Mouse (Mus musculus): ENCODE data around the gene Itpr2.

The Itpr2 gene

DNA sequence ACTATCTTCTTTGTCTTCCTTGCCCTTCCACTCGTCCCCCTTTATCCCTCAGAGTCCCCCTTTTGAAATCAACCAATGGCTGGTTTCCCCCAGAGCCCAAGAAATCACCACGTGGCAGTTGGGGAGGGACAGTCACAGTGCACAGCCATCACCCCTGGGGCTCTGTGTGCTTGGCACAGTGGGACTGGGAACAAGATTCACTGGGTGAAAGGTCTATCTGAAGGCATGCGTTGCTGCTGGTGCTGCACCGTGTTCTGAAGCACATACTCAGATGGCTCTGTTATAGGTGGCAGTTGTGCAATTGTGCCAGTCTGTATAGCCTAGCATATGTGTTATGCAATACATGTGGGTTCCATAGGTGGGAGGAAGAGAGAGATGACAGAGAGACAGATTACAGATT lies 154.5 kb downstream of the Itpr2 start:
- DNase-seq (ENCODE audit: low read depth), result no peak

GRCm38 (mm10) chr6:146346545-146347195 lies 155.4 kb downstream of the Itpr2 start:
- DNase-seq (ENCODE audit: low read depth), result no peak

GRCm38 (mm10) chr6:146344732-146345131 lies 157.3 kb downstream of the Itpr2 start:
- DNase-seq (ENCODE audit: low read depth), result peak; percentile 19

GRCm38 (mm10) chr6:146343671-146344384 lies 158.2 kb downstream of the Itpr2 start:
- no peak for DNase-seq (ENCODE audit: low read depth)

- DNase-seq (ENCODE audit: low read depth), result no peak
Observed at GRCm38 (mm10) chr6:146342995-146343394, 159.0 kb downstream of the Itpr2 start.

DNA sequence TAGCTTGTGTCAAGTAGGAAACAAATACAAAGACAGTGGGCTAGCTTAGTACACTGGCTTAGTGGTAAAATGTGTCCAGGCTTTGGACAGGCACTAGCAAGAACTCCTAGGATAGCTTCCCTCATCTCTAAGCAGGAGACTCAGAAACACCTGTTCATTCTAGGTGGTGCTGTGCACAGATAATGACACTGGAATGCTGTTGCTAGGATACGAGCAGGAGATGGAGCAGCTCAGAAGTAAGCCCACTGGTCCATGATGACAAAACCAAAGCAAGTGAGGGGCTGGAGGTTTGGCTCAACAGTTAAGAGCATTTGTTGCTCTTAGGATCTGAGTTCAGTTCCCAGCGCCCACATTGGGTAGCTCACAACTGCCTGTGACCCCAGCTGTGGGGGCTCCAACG lies 160.1 kb downstream of the Itpr2 start:
- DNase-seq (ENCODE audit: low read depth), result no peak

GRCm38 (mm10) chr6:146341413-146341812 lies 160.6 kb downstream of the Itpr2 start:
- no peak for DNase-seq (ENCODE audit: low read depth)

DNA sequence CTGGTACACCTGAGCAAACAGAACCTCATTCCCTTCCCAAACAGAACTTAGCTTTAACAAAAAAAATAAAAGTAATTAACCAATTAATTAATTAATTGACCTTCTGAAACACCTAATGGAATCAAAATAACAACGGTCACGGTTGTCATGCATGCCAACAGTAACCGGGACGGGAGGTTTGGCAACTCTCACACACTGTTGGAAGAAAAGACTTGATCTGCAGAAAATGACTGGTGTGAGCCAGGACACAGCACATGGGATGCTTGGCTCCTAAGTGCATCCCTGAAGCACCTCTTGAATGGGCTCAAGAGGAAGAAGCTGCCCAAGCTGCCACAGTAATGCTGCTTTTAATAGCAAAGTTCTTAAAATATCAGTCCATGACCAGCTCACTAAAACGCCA lies 161.1 kb downstream of the Itpr2 start:
- DNase-seq (ENCODE audit: low read depth), result no peak

DNA sequence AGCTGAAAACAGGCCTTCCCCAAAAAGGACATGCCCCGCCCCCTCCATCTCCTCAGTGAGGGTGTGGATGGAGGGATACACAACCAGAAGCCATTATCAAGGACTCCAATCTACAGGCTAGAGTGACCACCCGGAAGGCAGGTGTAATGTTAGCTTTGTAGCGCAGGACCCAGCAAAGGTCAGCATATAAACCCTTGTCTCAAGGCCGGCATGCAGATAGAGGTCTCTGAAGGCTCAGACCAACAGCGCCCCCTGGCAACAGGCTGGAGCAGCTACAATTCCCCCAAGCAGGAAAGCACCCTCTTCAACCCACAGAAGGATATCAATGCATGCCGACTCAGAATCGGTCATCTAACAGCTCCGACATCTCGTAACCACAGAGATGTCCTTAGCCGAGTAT lies 162.2 kb downstream of the Itpr2 start:
- peak; percentile 38 for DNase-seq (ENCODE audit: low read depth)

- DNase-seq (ENCODE audit: low read depth), result no peak
Observed at GRCm38 (mm10) chr6:146337237-146337636, 164.8 kb downstream of the Itpr2 start.

DNA sequence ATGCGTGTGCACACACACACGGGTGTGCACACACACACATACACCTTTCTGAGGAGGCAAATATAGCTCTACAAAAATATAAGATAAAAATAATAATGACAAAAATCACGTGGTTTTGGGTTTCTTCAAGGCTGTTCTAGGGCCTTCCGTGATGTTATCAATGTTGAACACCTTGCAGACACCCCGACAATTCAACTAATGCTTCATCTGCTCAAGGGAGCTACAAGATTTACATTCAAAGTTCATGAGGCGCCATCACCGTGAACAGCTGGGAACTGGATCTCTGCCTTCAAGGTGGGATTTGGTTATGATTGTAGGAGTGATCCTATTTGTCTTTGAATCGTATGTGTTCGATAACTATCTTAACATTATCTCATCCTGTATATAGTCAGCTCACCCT lies 166.8 kb downstream of the Itpr2 start:
- no peak for DNase-seq (ENCODE audit: low read depth)

DNA sequence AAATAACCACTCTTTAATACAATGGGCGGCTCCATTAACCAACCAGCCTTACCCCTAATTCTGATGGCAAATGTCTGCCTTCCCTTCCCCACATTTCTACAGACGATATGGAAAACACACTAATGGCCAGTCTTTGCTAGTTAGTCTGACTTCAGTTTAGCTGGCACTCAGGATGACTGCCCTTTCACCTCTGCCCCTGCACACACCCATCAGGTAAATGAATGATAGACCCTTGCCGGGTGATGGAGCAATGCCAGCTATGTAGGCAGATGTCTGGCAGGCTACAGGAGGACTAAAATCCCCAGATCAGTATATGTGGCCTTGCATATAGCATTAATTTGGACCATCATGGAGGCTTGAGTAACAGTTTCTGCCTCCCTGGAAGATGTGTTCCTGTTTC lies 168.5 kb downstream of the Itpr2 start:
- DNase-seq (ENCODE audit: low read depth), result no peak

- DNase-seq (ENCODE audit: low read depth), result no peak
Observed at GRCm38 (mm10) chr6:146331017-146331669, 170.9 kb downstream of the Itpr2 start.

- DNase-seq (ENCODE audit: low read depth), result no peak
Observed at GRCm38 (mm10) chr6:146329079-146329478, 172.9 kb downstream of the Itpr2 start.

DNA sequence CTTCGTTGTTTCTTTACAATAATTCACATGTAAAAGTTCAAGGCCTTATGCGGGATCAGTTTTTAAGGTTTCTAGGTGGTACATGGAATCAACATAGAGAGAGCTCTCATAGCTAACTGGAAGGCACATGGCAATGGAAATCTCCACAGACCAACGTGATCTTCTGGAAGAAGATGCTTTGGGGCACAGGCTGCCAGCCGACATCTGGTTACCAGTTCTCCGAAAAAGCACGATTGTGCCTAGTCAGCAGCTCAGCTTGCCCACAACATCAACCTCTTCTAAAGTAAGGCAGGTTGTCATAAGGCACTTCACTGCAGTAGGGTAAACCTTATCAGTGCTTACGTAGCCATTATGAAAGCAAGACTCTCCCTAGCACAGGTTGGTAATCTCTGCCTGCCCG lies 175.4 kb downstream of the Itpr2 start:
- DNase-seq (ENCODE audit: low read depth), result no peak

DNA sequence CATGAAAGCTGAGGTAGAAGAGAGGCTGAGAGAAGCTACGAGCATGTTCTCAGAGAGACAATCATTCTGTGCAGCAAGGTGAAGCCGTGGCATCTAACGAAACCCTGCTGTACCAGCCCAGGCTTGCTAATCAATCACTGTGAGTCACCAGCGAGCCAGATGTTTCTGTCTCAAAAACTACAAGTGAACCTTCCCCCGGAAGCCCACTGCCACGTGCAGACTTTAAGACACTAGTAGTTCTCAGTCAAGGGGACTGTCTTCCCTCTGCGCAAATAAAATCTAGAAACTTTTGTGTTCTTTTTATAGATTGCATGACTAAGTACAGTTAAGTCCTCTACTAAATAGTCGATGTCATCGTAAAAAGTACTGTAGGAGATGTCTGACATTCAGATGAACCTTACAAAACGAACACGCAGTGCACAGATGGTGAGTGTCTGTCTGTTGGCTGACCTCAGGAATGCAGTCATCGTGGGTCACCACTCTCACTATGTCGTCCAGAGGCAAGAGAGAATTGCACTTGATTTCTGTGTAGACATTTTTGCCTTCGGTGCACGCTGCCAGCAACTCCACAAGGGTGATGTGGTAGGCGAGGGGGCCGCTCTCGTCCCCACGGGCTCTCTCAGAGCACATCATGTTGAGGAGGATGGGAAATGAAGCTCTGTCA lies 177.3 kb downstream of the Itpr2 start:
- no peak for DNase-seq (ENCODE audit: low read depth)

- no peak for DNase-seq (ENCODE audit: low read depth)
Observed at GRCm38 (mm10) chr6:146322555-146322954, 179.5 kb downstream of the Itpr2 start.

- no peak for DNase-seq (ENCODE audit: low read depth)
Observed at GRCm38 (mm10) chr6:146321951-146322350, 180.1 kb downstream of the Itpr2 start.

DNA sequence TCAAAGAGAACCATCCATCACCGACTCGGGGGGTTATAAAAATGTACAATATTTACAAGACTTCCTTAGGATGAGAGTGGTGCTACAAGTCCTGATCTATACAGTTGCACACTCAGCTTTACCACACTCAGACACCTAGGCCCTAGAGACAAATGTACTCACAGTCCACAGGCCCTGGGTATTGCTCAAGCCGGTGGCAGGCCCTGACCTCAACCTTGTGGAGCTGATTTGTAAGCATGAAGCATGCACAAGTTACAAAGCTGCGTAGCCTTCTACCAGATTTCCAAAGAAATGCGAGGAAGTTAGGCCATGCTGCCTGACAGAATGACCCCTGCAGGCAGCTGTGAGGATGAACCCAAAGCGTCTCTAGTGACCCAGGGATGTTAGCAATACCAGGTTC lies 185.6 kb downstream of the Itpr2 start:
- no peak for DNase-seq (ENCODE audit: low read depth)

GRCm38 (mm10) chr6:146315153-146315552 lies 186.9 kb downstream of the Itpr2 start:
- DNase-seq (ENCODE audit: low read depth), result no peak

- no peak for DNase-seq (ENCODE audit: low read depth)
Observed at GRCm38 (mm10) chr6:146314304-146314703, 187.7 kb downstream of the Itpr2 start.

DNA sequence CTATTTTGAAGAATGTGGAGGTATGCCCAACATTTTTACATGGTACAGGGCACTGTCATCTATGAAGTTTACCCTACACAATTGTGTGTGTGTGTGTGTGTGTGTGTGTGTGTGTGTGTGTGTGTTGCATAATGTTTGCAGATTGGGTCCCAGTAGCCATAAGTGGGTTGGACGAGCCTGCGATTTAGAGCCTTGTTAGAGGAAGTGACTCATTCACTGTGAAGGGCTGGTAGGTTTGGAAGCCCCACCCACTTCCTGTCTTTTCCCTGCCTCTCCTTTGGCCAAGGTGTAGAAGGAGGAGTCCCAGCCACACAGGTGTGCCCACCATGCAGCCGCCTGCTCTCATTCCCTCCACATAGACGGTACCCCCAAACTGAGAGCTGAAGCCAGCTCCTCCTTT lies 188.6 kb downstream of the Itpr2 start:
- DNase-seq (ENCODE audit: low read depth), result no peak

DNA sequence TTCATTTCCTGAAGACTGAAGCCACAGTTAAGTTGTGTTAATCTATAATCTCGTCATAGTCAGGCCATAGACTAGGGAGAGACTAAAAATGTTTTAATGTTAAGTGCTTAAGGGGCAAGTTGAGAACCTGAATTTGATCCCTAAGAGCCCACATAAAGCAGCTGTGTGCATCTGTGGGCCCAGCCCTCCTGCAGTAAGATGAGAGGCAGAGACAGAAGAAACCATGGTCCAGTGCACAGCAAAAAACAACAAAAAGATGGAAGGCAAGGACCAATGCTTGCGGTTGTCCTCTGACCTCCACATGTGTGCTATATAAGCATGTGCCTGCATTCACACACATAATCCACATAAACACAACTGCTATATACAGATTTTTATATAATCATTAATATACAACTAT lies 191.8 kb downstream of the Itpr2 start:
- no peak for DNase-seq (ENCODE audit: low read depth)

All from c-Kit-positive CD71-positive TER-119-negative erythroid progenitor cells, embryonic 14.5 days (primary cell).